Mouse (Mus musculus) c-Kit-positive CD71-positive TER-119-negative erythroid progenitor cells, embryonic 14.5 days (primary cell): ENCODE data around the gene Clip2.
A peak's percentile ranks its signal among the peaks of the same experiment; 100 is the strongest.

Source experiments
- DNase-seq: peaks from one replicate; pipeline ENCODE4 v3.0.0-alpha.2; 2013; ENCODE audit warnings: low read depth

Clip2 gene

DNA sequence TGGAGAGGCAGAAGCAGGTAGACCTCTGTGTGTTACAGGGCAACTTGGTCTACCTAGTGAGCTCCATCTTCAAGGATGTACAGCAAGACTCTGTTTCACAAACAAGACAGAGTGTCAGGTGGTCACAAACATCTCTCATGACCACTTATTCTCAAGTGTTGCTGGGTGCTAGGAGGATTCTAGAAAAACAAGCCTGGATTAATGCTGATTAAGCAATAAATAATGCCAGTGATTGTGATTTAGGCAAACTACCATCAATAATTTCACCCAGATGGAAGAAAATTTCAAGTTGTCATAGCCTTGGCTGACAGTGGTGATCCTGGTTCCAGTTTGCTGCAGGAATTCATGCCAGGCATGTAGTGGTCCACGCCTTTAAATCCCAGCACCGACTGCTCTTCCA, 12.0 kb upstream of the Clip2 start:
- no peak for DNase-seq

DNA sequence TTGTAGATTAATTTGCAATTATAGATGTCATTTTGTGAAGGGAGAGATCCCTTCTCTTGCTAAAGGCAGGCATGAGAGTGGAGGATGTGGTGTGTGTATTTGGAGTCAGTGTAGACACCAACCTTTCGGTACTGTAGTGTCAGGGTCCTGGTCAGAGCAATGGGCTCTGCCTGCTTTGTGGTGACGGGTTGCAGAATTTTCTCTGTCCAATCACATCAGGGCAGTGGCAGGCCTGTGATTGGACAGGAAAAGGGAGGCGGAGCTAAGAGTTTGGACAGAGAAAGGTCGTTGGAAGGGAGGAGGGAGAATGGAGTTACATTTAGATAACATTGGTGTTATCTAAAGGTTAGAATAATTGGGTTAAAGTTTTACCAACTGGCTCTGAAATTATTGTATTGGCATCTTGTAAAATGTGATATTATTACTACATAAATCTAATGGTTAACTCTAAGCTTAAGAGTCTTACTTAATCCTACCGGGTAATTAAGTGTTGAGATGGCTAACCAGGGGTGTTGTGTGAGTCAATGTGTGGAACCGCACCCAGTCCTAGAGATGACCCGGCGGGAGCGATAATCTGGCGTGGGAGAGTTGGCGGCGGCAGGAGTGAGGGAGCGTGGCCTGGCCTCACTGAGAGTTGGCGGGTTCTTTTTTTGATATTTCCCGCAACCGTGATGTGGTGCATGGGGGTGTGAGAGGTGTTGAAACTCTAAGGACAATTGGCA, 8.4 kb upstream of the Clip2 start:
- DNase-seq, result no peak

DNA sequence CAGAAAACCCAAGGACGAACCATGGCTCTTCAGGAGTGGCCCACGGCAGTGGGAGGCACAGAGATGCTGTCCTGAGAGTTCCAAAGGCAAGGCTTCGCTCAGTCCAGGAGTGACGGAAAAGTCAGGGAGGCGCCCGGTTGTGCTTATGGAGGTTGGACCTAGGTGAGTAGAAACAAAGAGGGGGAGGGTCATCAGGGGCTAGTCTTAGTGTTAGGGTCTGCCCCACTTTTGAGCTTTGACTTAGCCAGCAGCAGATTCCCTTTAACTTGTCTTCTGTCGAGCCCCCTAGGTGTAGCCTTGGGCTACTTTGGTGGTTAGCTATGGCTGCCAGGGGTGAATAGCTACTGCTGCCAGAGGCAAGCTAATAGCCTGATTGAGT, 7.8 kb upstream of the Clip2 start, which contains the start of gene Syna:
TSS of gene Syna (minus strand) at position 101 of the 379 bp plus-strand sequence.
- DNase-seq, result no peak

DNA sequence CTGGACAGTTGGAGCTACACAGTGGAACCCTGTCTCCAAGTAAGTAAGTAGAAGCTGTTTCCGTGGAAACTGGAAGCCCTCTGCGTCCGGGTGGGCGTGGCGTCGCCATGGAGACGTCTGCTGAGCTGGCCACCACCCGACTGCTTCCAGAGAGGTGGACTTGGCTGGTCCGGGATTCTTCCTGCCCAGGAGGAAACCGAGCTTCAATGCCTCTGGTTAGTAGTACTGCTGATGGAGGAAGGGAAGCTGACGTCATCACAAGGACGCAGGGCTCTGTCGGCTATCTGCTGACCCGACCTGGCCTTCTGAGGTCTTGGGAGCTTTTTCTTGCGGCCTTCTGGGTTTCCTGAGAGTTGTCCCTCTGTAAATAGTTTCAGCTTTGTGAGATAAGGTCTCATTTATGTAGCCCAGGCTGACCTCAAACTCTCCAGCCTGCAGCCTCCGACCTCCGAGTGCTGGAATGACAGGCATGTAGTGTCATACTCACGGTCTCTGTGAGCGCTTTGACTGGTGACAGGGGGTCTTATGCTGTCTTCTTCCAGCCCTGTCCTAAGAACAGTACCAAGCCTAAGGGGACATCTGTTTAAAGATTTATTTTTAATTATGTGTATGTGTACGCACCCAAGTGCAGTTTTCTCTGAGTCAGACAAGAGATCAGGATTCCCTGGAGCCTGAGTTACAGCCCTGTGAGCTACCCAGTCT, 3.4 kb upstream of the Clip2 start:
- no peak for DNase-seq

DNA sequence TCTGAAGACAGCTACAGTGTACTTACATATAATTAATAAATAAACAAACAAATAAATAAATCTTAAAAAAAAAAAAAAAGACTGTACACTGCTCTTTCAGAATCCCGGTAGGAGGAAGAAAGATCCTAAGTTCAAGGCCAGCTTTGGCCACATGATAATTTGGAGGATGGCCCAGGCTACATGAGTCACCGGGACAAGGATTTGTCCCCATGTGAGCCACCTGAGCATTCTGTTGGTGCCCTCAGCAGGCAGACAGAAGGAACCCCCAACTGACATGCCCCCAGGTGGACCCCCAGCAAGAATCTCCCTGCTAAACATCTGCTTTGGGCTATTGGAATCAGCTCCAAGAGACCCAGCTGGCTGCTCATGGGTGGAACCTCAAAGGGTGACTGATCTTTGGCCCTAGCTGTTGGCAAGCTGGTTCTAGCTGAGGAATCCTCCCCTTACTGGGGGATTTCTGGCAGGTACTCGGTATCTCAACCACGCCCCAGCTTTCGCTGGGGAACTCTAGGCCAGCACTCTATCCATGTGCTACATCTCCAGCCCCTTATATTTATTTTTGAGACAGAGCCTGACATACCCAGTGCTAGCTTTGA, 1.8 kb upstream of the Clip2 start:
- no peak for DNase-seq

DNA sequence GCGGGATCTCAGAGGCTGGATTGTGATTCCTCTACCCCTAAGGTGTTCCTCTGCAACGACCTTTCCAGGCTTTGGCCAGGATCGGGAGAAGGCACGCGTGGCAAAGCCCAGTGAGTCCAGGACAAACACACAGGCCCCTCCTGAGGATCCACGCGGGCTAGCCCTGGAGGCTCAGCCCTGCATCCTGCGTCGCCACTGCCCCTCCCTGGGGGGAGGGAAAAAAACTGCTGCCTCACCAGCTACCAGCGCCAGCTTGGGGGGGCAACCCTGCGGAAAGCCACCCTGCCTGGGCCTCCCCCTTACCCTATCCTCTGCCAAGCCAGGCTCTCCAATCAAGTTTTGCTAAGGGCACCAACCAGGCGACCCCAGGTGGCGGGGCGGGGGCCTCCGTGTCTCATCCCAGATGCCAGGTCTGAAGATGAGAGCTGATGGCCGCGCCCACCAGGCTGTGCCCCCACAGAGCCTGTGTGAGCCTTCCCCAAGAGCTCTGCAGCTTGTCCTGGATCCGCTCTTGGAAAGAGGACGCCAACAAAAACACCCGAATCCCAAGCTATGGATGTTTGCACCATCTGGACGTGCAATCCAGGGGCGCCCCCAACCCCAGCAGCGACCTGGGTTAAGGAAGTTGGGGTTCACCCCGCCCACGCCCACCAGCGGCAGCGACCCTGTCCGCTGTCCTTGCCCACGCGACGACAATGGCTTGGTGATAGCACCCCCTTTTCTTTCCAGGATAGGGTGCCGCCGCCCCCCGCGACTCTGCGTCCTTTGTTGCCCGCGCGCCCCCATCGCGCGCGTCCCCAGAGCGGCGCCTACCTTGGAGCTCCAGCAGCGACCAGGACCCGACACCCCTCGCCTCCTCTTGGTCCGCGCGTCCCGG, 763 bp downstream of the Clip2 start:
- DNase-seq, result no peak

DNA sequence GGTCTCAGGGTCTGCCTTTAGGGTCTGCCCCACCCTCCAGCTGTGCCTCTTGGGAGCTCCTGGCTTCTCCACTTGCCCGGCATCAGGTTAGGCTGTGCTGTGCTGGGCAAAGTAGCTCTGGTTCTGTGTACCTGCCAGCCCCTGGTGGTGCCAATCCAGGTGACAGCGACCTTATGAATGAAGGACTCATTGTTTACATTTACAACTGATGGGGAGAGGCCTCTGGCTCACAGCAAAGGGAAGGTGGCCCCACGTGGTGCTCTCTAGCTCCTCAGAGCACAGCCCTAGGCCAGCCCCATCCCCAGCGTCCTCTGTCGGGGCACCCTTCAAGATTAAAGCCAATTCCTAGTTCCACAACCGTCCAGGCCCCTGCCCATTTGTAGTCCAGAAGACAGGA, 1.4 kb downstream of the Clip2 start:
- no peak for DNase-seq

DNA sequence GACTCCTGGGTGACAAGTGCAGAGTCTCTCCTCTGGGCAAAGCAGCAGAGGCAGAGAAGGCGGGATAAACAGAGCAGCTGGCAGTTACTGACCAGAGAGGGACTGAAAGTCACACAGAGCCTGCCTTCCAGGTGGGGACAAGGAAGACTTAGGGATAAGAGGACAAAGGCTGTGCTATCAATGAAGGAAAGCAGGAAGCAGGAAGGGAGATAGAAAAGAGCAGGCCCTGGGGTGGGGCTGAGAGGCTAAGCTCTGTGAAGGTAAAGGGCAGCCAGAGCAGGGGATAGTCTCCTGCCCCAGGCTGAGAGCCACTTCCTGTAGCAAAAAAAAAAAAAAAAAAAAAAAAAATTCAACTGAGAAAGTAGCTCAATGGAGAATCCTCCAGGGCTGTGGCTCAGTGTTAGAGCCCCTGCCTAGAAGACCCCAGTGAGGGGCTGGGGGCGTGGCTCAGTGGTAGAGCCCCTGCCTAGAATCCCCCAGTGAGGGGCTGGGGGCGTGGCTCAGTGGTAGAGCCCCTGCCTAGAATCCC, 2.5 kb downstream of the Clip2 start:
- no peak for DNase-seq

DNA sequence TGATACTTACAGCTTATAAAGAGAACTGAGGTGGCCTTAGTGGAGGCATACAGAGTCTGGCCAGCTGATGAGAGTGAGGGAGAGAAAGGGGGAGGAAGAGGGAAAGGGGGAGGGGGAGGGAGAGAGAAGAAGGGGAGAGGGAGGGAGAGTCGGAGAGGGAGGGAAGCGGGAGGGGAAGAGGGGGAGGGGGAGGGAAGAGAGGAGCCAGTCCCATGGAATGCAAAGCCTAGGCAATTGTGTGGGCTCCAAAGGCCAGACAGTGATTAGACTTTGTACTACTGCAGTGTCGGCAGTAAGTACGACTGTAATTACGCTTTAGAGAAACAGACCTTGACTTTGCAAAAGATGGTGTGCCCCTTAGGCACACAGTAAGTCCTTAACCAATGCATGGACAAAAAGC, 3.9 kb downstream of the Clip2 start:
- no peak for DNase-seq

DNA sequence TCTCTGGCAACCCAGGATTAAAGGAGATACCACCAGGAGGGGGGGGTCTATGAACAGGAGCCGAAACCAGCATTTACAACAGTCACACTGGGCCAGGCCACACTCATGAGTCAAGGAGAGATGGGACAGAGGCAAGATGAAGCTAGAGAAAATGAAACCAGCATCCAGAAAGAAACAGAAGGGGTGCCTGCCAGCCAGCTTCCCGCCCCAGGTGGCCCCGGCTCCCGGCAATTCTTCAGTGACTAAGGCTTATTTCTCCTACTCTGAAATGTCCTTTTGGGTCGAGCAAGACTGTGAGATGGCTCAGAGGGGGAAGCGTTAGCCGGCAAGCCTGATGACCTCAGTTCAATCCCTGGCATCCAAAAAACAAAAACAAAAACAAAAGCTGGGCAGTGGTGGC, 5.4 kb downstream of the Clip2 start:
- no peak for DNase-seq

DNA sequence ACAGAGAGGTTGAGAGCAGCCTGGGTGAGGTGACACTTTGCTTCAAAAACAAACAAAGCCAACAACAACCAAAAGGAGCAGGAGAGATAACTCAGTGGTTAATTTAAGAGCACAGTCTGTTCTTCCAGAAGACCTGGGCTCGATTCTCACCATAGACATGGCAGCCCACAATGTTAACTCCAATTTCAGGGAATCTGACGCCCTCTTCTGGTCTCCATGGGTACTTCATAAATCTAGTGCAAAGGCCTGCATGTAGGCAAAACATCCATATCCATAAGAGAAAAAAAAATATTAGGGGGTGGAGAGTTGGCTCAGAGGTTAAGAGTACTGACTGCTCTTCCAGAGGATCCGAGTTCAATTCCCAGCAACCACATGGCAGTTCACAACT, 7.0 kb downstream of the Clip2 start:
- peak; percentile 23 for DNase-seq

DNA sequence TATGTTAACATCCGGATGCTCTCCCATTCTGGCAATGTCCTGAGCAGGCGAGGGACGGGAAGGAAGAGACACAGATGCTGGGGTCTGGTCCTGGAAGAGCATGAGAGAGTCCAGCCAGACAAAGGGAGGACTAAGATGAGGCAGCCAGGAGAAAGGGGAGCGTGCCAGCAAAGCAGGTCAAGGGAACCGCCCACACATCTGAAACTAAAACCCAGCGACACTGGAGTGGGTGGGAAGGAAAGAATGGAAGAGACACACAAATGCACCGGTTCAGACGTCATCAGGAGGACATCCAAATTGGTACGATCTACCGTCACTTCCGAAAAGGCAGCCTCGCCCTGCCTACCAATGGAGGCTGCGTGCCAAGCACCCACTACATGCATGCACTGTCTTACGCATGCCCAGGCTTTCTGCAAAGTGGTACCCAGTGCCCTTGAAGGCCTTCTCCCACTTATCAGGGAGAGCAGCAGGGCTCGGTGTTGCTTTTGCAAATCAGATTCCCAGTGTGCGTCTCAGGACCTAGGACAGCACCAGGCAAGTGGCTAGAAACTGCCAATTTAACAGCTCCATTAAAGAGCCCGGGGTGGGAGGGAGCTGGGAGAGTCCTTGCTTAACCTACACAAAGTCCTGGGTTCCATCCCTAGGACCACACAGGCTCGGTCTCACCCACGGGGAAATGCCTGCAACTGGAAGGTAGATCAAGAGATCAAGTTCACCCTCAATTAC, 7.6 kb downstream of the Clip2 start:
- DNase-seq, result no peak

DNA sequence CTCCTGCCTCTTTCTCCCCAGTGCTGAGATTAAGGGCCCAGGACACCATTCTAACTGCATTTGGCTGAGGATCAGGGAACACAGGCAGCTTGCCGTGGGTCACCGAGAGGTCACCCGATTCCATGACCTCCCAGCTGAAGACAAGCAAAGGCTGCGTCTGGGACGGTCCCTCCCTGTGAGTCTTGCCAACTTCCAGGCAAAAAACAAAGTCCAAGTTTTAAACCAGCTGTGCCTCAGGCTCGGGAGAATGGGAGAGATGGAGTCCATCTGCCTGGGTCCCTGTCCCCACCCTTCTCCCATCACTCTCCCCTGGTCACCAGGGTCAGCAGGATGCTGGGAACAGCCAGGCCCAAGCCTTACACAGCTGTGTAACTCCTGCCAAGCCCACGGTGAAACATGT, 10.6 kb downstream of the Clip2 start:
- DNase-seq, result no peak

DNA sequence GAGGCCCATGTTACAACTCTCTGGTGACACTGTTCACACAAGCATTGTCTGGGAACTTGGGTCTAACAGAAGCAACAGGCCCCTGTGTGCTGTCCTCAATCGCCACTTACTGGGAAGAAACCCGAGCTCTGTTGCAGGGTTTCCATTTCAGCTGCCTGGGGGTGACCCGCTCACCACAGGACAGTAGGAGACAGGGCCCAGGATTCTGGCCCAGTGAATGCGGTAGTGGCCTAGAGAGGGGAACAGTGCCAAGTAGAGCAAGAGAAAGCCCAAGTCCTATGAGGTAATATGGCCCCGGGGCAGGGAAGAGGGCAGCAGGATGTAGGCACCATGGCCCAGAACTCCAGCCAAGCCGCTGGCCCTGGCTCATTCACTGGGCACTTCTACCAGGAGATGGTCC, 11.4 kb downstream of the Clip2 start:
- DNase-seq, result no peak

DNA sequence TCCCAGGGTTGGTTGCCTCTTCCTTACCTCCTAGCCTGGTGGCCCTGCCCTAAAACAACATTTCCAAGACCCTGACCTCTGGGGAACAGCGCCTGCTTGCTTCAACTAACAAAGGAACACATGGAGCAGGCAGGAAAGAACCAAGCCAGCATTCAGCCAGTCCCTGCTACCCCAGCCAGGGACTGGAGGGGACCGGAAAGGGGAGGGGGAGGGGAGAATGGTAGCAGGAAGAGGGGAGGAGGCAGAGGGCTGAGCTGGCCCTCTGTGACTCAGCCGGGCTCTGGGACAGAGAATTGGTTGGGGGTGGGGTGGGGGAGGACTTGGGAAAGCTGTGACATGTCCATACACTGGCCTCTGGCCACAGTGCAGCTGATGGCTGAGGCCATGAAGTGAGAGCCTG, 12.3 kb downstream of the Clip2 start:
- DNase-seq, result no peak

DNA sequence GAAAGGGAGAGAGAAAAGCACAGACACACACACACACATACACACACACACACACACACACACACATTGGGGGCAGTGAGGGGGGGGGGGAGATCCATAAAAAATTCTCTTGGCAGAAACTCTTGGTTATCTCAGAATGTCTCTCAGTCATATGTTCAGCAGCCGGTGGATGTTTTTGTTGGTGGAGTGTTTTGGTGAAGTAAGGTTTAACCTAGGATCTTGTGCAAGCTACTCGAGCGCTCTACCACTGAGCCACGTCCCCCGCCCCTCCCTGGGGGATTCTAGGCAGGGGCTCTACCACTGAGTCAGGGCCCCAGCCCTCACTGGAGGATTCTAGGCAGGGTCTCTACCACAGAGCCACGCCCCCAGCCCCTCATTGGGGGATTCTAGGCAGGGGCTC, 16.2 kb downstream of the Clip2 start:
- no peak for DNase-seq

DNA sequence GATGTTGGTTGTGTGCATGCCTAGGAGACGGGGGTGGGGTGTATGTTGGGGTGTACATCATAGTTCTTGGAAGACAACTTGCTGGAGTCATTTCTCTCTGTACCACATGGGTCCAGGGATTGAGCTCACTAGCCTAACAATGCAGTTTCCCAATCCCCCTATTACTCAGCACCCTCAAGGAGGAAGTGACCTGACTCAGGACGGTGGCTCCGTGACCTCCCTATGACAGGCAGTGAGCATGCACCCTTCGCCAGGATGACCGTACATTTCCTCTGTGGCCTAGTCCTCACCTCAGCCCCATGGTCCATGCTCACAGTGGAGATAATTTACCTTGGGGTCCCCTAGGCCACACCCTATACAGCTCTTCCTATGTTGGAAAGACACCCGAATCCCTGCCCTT, 19.8 kb downstream of the Clip2 start:
- DNase-seq, result no peak

DNA sequence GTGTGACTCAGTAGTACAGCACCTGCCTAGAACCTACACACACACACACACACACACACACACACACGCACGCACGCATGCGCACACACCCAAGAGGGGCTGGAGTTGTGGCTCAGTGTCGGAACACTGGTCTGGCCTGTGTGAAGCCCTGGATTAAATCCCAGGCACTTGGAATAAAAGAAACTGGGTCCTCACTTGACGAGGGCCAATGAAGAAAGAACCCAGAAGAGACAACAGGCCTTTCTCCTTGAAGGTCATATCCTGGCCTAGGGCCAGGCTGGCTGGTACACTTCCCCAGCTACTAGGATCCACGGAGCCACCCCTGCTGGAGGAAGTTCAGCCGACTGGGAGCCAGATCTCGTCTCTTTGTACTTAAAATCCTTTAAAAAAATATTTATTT, 20.6 kb downstream of the Clip2 start:
- no peak for DNase-seq

DNA sequence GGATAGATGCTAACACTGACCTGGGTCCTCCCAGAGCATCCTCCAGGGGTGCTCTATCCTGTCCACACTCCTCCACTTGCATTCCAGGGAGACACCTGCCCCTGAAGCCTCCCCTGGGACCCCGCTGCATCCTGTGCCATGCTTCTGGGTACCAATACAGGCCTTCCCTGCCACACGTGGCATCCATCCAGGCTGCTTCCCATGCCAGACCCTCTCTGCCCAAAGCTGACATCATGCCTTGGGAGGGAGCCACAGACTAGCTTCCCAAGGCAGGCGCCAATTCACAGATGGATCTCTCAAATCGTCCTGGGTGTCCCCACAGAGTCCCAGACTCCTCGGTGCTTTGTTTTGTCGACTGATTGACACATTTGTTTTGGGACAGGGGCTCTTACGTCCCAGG, 21.4 kb downstream of the Clip2 start:
- DNase-seq, result no peak

DNA sequence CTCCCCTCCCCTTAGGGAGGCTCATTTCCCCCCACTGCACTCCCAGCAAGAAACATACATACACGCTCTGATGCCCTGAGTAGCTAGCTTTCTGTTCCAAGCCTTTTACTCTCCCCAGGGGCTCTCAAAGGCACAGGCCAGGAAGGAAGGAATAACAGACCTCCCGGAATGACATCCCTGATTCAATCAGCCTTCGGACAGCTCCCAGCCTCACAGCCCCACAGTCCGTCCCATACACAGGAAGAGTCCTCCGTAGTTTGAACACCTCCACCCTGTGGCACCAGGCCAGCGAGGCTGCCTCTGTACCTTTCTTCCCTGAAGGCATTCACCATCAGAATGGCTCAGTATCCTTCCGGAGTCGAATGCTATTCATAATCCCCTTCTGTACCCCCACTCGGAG, 23.7 kb downstream of the Clip2 start:
- DNase-seq, result no peak

DNA sequence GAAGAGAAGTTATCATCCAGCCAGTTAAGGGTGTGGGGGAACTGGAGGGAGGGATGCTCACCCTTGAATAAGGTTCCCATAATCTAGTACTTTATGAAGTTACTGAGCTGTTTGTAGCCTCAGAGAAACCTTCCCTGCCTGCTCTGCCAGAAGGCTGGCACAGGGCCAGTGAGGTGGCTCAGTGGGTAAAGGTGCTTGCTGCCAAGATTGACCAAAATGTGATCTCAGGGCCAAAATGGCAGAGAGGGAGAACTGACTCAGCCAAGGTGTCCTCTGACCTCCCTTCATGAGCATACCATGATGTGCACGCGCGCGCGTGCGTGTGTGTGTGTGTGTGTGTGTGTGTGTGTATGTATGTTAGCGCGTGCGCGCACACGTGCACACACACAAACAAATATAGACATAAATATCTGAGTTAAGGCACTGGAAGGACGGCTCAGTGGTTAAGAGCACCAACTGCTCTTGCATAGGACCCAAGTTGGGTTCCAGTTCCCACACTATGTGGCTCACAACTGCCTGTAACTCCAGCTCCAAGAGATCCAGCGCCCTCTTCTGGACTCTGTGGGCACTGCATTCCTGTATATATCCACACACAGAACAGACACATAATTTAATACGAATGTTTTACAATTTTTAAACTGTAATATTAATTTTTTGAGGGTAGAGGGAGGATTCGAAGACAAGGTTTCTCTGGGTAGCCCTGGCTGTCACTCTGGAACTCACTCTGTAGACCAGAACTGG, 26.1 kb downstream of the Clip2 start:
- DNase-seq, result no peak
